Mouse (Mus musculus) lung, postnatal 0 days (tissue): ENCODE measurements at regions not wholly inside any gene's neighbourhood (a gene's known extent, or its start where the extent isn't known, plus 50 kb on each side); places are given as distances from the start of the nearest gene placed in this dataset.

Experiments
- CTCF ChIP-seq: IDR thresholded peaks from 2 replicates; pipeline ENCODE4 v1.5.1; 2016; ENCODE audit warnings: antibody characterized with exemption, mild to moderate bottlenecking
- EP300 ChIP-seq: IDR thresholded peaks from 2 replicates; pipeline ENCODE4 v1.6.1; 2016; ENCODE audit warnings: antibody characterized with exemption, mild to moderate bottlenecking, control low read depth

DNA sequence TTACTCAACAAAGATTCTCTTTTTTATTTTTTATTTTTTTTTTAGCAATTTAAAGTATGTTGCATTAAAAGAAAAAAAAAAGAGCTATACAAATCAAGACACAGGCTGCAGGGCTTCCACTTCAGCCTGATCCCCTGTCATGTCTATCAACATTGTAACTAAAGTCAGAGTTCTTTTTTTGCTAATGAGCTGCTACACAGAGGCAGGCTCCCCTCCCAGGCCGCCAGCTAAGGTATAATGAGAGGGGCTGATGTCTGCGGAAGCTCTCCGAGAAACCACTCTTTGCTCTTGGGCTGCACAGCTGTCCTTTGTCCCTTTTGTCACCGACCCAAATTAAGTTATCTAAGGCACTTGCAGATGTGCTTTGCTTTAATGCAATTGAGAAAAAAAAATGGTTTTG lies 172.8 kb downstream of the Barhl2 start:
- TF ChIP-seq CTCF (no peak), EP300 (no peak)
